Mouse (Mus musculus) brain, embryonic 14.5 days (tissue): Measurements from ENCODE around the gene Zfp937. TPM values are rescaled to one million over a fixed set of nuclear protein-coding genes. Genes with fewer than 3 reads are reported as not detected.
"Not testable (repeated sequence)": the region's sequence is repeated elsewhere in the genome, so short reads cannot be mapped to it uniquely, and the experiment has no call there.

ENCODE experiments used
- DNase-seq: peaks from one replicate; pipeline ENCODE4 v3.0.0-alpha.2; 2011; ENCODE audit warnings: low read depth
- CTCF ChIP-seq: fragments of 200-500 bp; IDR thresholded peaks from 2 replicates; pipeline ENCODE4 v1.5.1; 2012; ENCODE audit warnings: inconsistent platforms, mild to moderate bottlenecking, moderate library complexity, borderline replicate concordance; ENCODE audit not compliant: insufficient read depth, insufficient read length; ENCODE audit errors: extremely low read depth
- POLR2A ChIP-seq: fragments of 200-500 bp; IDR thresholded peaks from 2 replicates; pipeline ENCODE4 v1.6.1; 2012; ENCODE audit warnings: mild to moderate bottlenecking, inconsistent platforms, borderline replicate concordance; ENCODE audit not compliant: poor library complexity, insufficient read depth, insufficient read length, severe bottlenecking; ENCODE audit errors: extremely low read depth
- polyA plus RNA-seq: library from polyadenylated mRNA; depleted of rRNA; stranded (reverse); fragments of >200 nt; gene quantifications from 2 replicates; pipeline ENCODE4 v1.2.3, GENCODE M21; 2012; rRNA removed

Gene Zfp937
- polyA plus RNA-seq: 2.2 and 3.5 TPM in 2 replicates

DNA sequence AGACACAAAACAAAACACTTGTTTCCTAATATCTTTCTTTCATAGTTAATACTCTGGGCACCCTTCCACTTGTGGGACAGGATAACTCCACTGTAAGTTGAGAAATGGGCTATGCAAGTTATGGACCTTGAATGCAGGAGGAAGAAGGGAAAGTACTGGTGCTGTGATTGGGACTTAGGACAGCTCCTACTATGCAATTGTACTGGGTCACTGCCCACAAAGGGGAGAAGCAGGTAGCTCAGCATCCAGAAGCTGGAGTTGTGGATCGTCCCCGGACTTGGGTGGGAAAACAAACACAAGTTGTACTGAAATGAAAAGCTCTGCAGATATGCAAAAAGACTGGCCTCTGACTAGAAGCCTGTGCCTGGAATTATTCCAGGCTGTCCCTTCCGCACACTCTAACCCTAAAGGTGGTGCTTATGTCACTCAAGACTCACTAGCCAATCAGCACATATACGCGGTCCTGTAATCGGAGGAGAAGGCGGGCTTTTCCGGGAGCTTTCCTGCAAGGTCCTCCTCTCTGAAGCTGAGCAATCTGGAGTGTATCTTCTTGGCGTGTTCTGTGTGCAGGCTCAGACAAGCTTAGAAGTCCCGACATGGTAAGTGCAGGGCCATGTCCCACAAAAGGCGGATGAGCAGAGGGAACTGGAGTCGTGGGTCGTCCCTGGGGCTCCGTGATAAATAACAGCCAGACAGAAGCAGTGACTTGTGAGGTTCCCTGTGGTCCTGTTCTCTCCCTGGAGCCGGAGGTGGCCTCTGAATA lies at the start of gene Zfp937:
TSS of gene Zfp937 (plus strand) at position 474 of the 763 bp plus-strand sequence.
- DNase-seq: peak; percentile 76

DNA sequence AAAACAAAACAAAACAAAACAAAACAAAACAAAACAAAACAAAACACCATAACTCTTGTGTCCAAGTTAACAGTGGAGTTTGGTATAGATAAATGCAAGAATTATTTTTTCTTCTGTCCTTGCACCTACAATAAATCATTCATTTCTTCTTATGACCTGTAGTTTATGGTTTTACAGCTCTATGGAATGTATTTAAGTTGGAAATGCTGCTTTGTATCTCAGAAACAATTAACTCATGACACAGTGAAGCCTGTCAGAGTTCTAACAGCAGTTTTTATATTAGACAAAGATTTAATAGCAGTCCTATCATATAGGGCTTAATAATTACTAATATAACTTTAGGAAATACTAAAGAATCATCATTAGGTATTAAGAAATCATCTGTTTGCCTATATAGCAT lies 44.0 kb upstream of the Zfp937 start:
- no peak for DNase-seq
- no peak for TF ChIP-seq POLR2A
- no peak for TF ChIP-seq CTCF

DNA sequence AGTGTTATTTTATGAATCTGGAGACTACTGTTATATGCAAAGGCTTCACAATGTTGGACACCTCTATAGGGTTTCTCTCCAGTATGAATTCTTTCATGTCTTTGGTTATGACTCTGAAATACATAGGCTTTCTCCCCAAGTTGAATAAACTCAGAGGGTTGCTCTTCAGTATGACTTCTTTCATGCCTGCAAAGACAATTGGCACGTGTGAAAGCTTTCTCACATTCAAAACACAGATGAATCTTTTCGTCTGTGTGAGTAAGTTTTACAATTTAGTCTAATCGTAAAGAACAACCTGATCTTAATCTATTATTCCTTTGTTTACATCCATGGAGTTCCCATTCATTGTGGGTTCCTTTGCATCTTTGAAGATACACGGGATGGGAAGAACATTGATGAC lies 38.3 kb upstream of the Zfp937 start, which contains the start of gene Gm10770:
TSS of gene Gm10770 (minus strand) at position 101 of the 400 bp plus-strand sequence.
- not testable (repeated sequence) for DNase-seq

- not testable (repeated sequence) for DNase-seq
These were observed 36.8 kb upstream of the Zfp937 start for GRCm38 (mm10) chr2:150181046-150181445.

DNA sequence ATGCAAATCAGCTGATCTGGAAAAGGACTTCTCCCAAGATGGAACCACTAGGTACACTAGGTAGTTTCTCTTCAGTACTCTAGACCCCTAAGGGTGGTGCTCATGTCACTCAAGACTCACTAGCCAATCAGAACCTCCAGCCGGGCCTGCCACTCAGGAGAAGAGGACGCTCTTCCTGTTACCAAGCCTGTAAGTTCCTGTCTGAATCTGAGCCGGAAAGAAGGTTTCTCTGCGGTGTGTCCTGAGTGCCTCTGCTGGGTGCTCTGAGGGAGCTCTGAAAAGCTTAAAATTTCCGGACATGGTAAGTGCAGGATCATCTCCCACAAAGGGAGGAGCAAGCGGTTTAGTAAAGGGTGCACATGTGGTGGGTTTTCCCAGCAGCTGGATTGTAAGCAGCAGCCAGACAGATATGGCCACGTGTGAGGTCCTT lies 36.3 kb upstream of the Zfp937 start, which contains the start of gene Gm14139:
TSS of gene Gm14139 (plus strand) at position 186 of the 430 bp plus-strand sequence.
- DNase-seq: not testable (repeated sequence)

DNA sequence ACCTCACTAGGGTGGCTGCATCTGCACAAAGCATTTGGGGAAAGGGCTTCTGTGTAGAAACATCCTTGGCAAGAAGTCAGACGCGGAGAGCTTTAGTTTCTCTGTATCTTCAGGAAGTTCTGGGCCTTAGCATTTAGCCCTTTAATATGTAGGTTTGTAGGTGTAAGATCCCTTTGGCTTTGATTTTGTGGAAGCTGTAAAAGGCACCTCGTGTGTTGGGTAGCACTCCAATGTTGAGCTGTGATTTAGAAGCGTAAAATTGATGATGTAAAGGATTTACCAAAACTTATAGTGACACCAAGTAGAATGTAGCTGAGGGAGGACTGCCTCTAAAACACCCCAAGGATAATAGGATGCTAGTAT lies 471 bp downstream of the Zfp937 start:
- DNase-seq: not testable (repeated sequence)

GRCm38 (mm10) chr2:150223263-150223662 lies 5.4 kb downstream of the Zfp937 start:
- not testable (repeated sequence) for DNase-seq

DNA sequence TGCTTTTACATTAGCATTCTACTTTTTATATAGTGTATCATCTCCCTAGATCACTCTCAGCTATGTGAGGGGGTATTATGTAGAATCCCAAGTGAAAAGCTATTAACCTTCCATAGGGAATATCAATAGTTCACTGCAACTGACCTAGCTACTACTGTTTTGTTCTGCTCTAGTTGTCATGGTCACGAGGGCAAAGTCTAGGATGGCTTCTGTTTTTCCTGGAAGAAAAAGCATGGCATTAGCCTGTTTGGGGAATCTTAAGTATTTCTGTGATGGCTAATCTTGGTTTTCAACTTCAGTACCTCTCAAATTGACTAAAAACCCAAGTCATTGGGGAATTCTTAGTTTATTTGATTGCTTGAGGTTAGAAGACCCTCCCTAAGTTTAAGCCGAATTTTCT lies 25.3 kb downstream of the Zfp937 start:
- no peak for TF ChIP-seq CTCF
- TF ChIP-seq POLR2A: no peak
- no peak for DNase-seq

GRCm38 (mm10) chr2:150255491-150255890 lies 37.6 kb downstream of the Zfp937 start, which contains the start of gene Gm21994:
Gene Gm21994 (minus strand): TSS chr2:150255591.
- not testable (repeated sequence) for DNase-seq

DNA sequence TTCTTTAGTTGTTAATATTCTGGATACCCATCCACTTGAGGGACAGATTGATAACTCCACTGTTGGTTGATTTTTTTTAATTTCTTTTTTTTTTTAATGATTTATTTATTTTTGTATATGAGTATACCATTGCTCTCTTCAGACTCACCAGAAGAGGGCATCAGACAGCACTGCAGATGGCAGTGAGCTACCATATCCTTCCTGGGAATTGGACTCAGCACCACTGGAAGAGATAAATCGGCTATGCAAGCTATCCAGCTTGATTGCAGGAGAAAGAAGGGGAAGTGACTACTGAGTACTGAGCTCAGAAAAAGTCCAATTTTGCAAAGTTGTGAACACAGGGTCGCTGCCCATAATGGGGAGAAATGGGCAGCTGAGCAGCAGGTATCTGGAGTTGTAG lies 39.0 kb downstream of the Zfp937 start:
- DNase-seq: not testable (repeated sequence)

GRCm38 (mm10) chr2:150257291-150257690 lies 39.4 kb downstream of the Zfp937 start, which contains the start of gene Gm14124:
Gene Gm14124 (plus strand): TSS chr2:150257517.
- not testable (repeated sequence) for DNase-seq

Other genes with a start within 250 kb of the Zfp937 start
- gene Zfp120, start 81.4 kb upstream of the Zfp937 start, polyA plus RNA-seq: 2.4 and 4.2 TPM in 2 replicates
- gene Gm10770, start 38.4 kb upstream of the Zfp937 start, polyA plus RNA-seq: not detected in 2 replicates
- not detected in 2 replicates for gene Gm14139, start 36.3 kb upstream of the Zfp937 start, polyA plus RNA-seq
- 0.88 and 0.90 TPM in 2 replicates for gene Gm21994, start 37.5 kb downstream of the Zfp937 start, polyA plus RNA-seq
- 0.05 TPM in 1 of 2 replicates, not detected in the other for gene Gm14124, start 39.4 kb downstream of the Zfp937 start, polyA plus RNA-seq
- gene Gm10130, start 105.6 kb downstream of the Zfp937 start, polyA plus RNA-seq: not detected in 2 replicates
- 4.4 and 5.2 TPM in 2 replicates for gene 3300002I08Rik, start 144.7 kb downstream of the Zfp937 start, polyA plus RNA-seq
- gene Zfp442, start 233.4 kb downstream of the Zfp937 start, polyA plus RNA-seq: 1.00 and 1.9 TPM in 2 replicates